Mouse (Mus musculus) kidney, embryonic 15.5 days (tissue): ENCODE measurements around the gene Nmnat3. TPM values are rescaled to one million over a fixed set of nuclear protein-coding genes. Genes with fewer than 3 reads are reported as not detected.

Experiments used
- ATAC-seq: fragments of 200-750 bp; cut with Nextera tagmentation; replicated peaks from 2 replicates; pipeline ENCODE4 v1.8.0; 2017; ENCODE audit warnings: moderate TSS enrichment; ENCODE audit not compliant: low FRiP score
- H3K27ac ChIP-seq: fragments of 300-500 bp; sonication (generic); 2 replicates; pipeline ENCODE4 v1.5.1; 2015; ENCODE audit warnings: mild to moderate bottlenecking, inconsistent platforms
- H3K27me3 ChIP-seq: fragments of 300-500 bp; sonication (generic); 2 replicates; pipeline ENCODE4 v1.6.1; 2015; ENCODE audit warnings: inconsistent platforms
- H3K36me3 ChIP-seq: fragments of 300-500 bp; sonication (generic); 2 replicates; pipeline ENCODE4 v1.6.1; 2015; ENCODE audit warnings: inconsistent platforms
- H3K4me1 ChIP-seq: fragments of 300-500 bp; sonication (generic); 2 replicates; pipeline ENCODE4 v1.6.1; 2015; ENCODE audit warnings: inconsistent platforms
- H3K4me2 ChIP-seq: fragments of 300-500 bp; sonication (generic); 2 replicates; pipeline ENCODE4 v1.6.1; 2015; ENCODE audit warnings: moderate library complexity, mild to moderate bottlenecking, inconsistent platforms
- H3K4me3 ChIP-seq: fragments of 300-500 bp; sonication (generic); replicated peaks from 2 replicates; pipeline ENCODE4 v1.5.1; 2015; ENCODE audit warnings: mild to moderate bottlenecking, inconsistent platforms
- H3K9ac ChIP-seq: fragments of 300-500 bp; sonication (generic); 2 replicates; pipeline ENCODE4 v1.6.1; 2015; ENCODE audit warnings: mild to moderate bottlenecking, inconsistent platforms
- H3K9me3 ChIP-seq: fragments of 300-500 bp; sonication (generic); replicated peaks from 2 replicates; pipeline ENCODE4 v1.6.1; 2016; ENCODE audit warnings: inconsistent platforms
- WGBS: fragments of 180-500 bp; shearing (Covaris S2); methylation state at CpG from one replicate; pipeline ENCODE4 v1.1.7; 2015; ENCODE audit warnings: mixed read lengths; 5-methylcytosine and 5-hydroxymethylcytosine counted together
- polyA plus RNA-seq: library from polyadenylated mRNA; unstranded; fragments of >200 nt; fragmentation: Nextera tagmentation; extraction: Ambion mirVana; gene quantifications from 2 replicates; pipeline ENCODE4 v1.2.1, GENCODE M21; 2015

The Nmnat3 gene
- polyA plus RNA-seq, 1 experiment from 2014 or later, result 10.4 TPM

GRCm38 (mm10) chr9:98428783-98429182 is 141.5 kb downstream of the Nmnat3 start:
- no peaks in the 10 kb centered on the region for H3K9me3 ChIP-seq
- ATAC-seq, result peak; percentile 22; the same call in 1 of the 2 replicates
- H3K36me3 ChIP-seq, result peaks cover 11% of the 10 kb centered on the region
- H3K4me1 ChIP-seq, result peaks cover 78% of the 10 kb centered on the region
- H3K27me3 ChIP-seq, result no peaks in the 10 kb centered on the region
- peak overlapping the region; percentile 83 for H3K4me2 ChIP-seq
- peak overlapping the region; percentile 86 for H3K27ac ChIP-seq
- H3K4me3 ChIP-seq, result peak overlapping the region; percentile 6; the same call in 1 of the 2 replicates
- 40% methylated on average over 8 of the region's 8 CpGs for WGBS
- no peak overlapping the region for H3K9ac ChIP-seq

DNA sequence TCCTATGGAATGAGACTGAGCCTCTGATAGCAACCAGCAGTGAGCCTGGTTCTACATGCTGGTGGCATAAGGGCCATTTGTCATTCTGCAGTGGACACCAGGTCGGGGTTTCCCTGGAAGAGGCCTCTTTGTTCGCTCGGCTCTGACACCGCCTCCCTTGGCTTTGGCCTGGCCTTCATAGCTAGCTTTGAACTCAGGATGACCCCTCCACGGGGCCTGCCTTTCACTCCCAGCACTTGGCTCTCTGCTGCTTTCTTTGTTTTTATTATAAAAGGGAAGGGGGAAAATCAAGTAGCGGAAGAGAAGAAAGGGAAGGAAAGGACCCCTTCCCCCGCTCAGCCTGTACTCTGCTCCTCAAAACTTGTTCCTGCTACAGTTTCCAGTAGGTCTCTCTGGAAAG is 142.6 kb downstream of the Nmnat3 start:
- H3K4me1 ChIP-seq, result peaks cover 79% of the 10 kb centered on the region
- H3K36me3 ChIP-seq, result peaks cover 11% of the 10 kb centered on the region
- no peaks in the 10 kb centered on the region for H3K9me3 ChIP-seq
- H3K27me3 ChIP-seq, result no peaks in the 10 kb centered on the region
- no peak overlapping the region for H3K4me3 ChIP-seq
- WGBS, result 8% methylated on average over 7 of the region's 7 CpGs
- no peak overlapping the region for H3K9ac ChIP-seq
- ATAC-seq, result peak; percentile 80
- peak overlapping the region; percentile 83 for H3K4me2 ChIP-seq
- peak overlapping the region; percentile 86 for H3K27ac ChIP-seq

DNA sequence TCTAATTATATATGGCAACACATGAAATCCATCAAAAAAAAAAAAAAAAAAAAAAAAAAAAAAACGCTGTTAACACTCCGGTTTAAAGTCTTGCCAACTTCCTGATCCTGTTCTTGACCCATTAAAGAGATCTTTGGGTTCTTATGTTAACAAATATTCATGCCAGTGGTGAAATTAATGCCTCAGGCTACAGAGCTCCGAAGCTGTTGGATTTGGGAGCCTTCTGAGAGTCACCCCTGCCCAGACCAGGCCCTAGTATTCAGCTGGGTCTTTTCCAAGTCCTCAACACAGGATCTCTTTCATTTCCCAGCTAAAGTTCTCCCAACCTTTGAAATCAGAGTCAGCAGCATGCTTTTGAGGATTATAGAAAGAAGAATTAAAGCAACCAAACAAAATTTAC is 143.3 kb downstream of the Nmnat3 start:
- Histone ChIP-seq H3K9me3 (no peaks in the 10 kb centered on the region), H3K4me3 (no peak overlapping the region), H3K4me2 (no peak overlapping the region), H3K9ac (no peak overlapping the region), H3K27ac (peak overlapping the region; percentile 70), H3K27me3 (no peaks in the 10 kb centered on the region), H3K4me1 (peaks cover 75% of the 10 kb centered on the region), H3K36me3 (peaks cover 11% of the 10 kb centered on the region)
- no peak for ATAC-seq
- WGBS, result 40% methylated on average over 3 of the region's 3 CpGs

DNA sequence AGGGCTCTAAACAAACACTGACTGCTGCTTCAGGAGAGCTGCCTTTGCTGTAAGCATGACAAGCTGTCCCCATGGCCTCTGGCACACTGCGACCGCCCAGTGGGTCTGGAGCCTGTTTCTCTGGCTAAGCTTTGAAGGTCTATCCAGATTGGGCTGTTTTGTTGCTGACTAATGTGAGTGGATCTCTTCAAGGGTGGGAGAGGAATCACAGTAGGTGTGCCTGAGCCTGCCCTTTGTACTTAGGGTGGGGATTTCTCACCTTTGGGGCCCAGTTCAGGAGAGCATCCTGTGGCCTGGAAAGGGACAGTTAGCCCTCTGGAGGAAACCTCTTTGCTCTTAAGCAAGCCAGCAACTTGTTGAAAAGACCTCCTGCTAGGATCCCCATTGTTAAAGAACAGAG is 145.8 kb downstream of the Nmnat3 start:
- H3K9me3 ChIP-seq, result no peaks in the 10 kb centered on the region
- H3K27ac ChIP-seq, result 0 out of 2 replicates have a peak overlapping the region, but pooled peaks have one; percentile 6
- H3K27me3 ChIP-seq, result no peaks in the 10 kb centered on the region
- H3K4me2 ChIP-seq, result no peak overlapping the region
- ATAC-seq, result no peak
- no peak overlapping the region for H3K9ac ChIP-seq
- H3K4me1 ChIP-seq, result peaks cover 52% of the 10 kb centered on the region
- no peak overlapping the region for H3K4me3 ChIP-seq
- WGBS, result 74% methylated on average over 2 of the region's 2 CpGs
- H3K36me3 ChIP-seq, result peaks cover 29% of the 10 kb centered on the region

DNA sequence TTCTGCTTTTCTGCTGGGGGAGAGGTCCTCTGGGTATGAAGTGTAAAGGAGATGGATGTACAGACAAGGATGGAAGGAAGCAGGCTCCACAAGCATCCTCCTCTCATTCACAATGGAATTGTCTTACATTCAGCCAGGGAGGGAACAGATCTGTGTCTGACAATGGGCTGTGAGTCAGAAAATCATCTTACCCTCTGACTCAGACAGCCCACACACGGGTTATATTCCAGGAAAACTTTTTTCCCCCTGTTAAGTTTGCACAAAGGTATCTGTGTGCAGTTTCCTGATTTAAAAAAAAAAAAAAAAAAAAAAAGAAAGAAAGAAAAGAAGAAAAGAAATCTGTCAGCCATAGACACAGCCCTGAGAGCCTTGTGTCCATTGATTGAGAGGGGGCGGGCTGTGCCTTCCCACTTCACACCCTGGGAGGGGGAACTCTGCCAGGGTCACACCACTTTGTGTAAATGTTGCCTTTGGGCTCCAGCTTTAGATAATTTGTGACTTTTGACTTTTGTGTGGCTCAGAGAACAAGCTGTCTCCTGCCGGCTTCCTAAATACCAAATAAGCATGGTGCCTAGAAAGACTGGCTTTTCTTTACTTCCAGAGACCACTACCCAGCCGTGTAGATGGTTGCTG is 146.8 kb downstream of the Nmnat3 start:
- 23% methylated on average over 4 of the region's 4 CpGs for WGBS

DNA sequence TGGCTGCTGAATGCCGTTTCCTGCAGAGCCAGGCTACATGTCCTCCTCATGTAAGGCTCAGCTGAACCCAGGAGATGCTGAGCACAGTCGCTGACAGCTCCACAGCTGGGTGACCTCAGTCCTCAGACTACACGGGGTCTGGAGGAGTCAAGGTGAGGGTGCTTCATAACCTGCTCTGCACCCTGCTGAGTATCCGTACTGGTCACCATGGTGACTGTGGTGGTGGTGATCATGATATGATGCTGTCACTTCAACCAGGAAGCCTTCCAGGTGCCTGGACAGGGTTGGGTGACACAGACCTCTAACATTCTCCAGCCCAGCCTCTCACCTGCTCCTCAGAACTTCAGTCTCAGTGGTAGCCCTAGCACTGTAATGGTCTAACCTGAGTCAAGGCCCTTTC is 150.6 kb downstream of the Nmnat3 start:
- Histone ChIP-seq H3K27ac (no peak overlapping the region), H3K9me3 (no peaks in the 10 kb centered on the region), H3K9ac (no peak overlapping the region), H3K4me1 (peaks cover 25% of the 10 kb centered on the region), H3K4me3 (no peak overlapping the region), H3K4me2 (no peak overlapping the region), H3K27me3 (no peaks in the 10 kb centered on the region), H3K36me3 (peaks cover 26% of the 10 kb centered on the region)
- 78% methylated on average over 4 of the region's 4 CpGs for WGBS
- no peak for ATAC-seq

More for the DNA sequence above, 146.8 kb downstream of the Nmnat3 start:
- Histone ChIP-seq H3K27me3 (no peaks in the 10 kb centered on the region), H3K36me3 (peaks cover 29% of the 10 kb centered on the region), H3K4me3 (no peak overlapping the region), H3K9me3 (no peaks in the 10 kb centered on the region), H3K27ac (peak overlapping the region; percentile 32; the same call in 1 of the 2 replicates), H3K9ac (no peak overlapping the region), H3K4me1 (peaks cover 46% of the 10 kb centered on the region), H3K4me2 (no peak overlapping the region)
- ATAC-seq, result no peak

DNA sequence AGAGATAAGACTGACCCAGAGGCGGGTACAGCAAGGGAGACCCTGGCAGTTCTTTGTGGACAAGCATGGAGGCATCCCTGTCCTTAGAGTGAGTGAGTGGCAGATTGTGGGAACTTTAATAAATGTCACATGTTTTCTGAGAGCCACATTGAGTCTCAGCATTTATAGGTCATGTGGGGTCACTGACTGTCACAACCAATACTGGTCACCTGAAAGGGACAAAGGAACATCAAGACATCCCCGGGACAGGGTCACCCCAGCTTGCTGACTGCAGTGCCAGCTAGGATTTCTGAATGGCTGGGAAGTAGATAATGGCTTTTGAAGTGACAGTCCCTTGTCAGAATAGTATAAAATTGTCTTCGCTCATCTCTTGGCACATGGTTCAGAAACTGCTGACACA is 151.9 kb downstream of the Nmnat3 start:
- H3K4me3 ChIP-seq, result no peak overlapping the region
- ATAC-seq, result no peak
- no peak overlapping the region for H3K4me2 ChIP-seq
- H3K9ac ChIP-seq, result no peak overlapping the region
- H3K4me1 ChIP-seq, result peaks cover 13% of the 10 kb centered on the region
- no peak overlapping the region for H3K27ac ChIP-seq
- no peaks in the 10 kb centered on the region for H3K27me3 ChIP-seq
- 78% methylated on average over 3 of the region's 3 CpGs for WGBS
- H3K9me3 ChIP-seq, result no peaks in the 10 kb centered on the region
- H3K36me3 ChIP-seq, result peaks cover 35% of the 10 kb centered on the region

GRCm38 (mm10) chr9:98442638-98443037 is 155.4 kb downstream of the Nmnat3 start:
- peaks cover 13% of the 10 kb centered on the region for H3K4me1 ChIP-seq
- H3K9ac ChIP-seq, result no peak overlapping the region
- 67% methylated on average over 5 of the region's 5 CpGs for WGBS
- H3K9me3 ChIP-seq, result no peaks in the 10 kb centered on the region
- no peak overlapping the region for H3K4me3 ChIP-seq
- H3K36me3 ChIP-seq, result peaks cover 53% of the 10 kb centered on the region
- no peak overlapping the region for H3K4me2 ChIP-seq
- no peaks in the 10 kb centered on the region for H3K27me3 ChIP-seq
- no peak for ATAC-seq
- H3K27ac ChIP-seq, result no peak overlapping the region

- WGBS, result 67% methylated on average over 9 of the region's 9 CpGs
- Histone ChIP-seq H3K4me1 (peaks cover 8% of the 10 kb centered on the region; the same call in 1 of the 2 replicates), H3K9ac (no peak overlapping the region), H3K36me3 (peaks cover 45% of the 10 kb centered on the region), H3K9me3 (no peaks in the 10 kb centered on the region), H3K4me3 (no peak overlapping the region), H3K4me2 (no peak overlapping the region), H3K27me3 (no peaks in the 10 kb centered on the region), H3K27ac (no peak overlapping the region)
- ATAC-seq, result no peak
Observed at GRCm38 (mm10) chr9:98445359-98446149, 158.3 kb downstream of the Nmnat3 start.

GRCm38 (mm10) chr9:98450976-98451375 is 163.7 kb downstream of the Nmnat3 start:
- Histone ChIP-seq H3K9me3 (no peaks in the 10 kb centered on the region), H3K9ac (no peak overlapping the region), H3K4me3 (no peak overlapping the region), H3K27ac (no peak overlapping the region), H3K36me3 (peaks cover 15% of the 10 kb centered on the region), H3K4me2 (no peak overlapping the region), H3K4me1 (no peaks in the 10 kb centered on the region), H3K27me3 (no peaks in the 10 kb centered on the region)
- ATAC-seq, result no peak
- 83% methylated on average over 1 of the region's 1 CpGs for WGBS

DNA sequence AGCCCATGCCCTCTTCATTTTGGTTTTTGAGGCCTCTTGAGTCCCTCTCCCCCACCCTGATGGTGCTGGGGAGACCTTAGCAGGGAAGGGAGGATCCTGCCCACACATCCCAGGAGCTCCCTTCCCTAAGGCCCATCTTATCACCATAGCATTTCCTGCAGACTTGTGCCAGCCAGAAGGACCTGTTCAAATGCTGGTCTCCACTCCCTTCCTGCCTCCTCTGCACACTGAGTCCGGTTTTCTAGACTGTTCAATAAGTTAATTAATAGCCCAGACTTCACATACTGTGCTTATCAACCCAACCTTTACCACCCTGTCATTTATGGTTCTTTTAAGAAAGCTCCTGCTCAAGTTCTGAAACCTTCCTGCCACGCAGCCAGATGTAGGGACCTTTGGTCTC is 179.5 kb downstream of the Nmnat3 start:
- H3K4me3 ChIP-seq, result no peak overlapping the region
- 53% methylated on average over 2 of the region's 2 CpGs for WGBS
- no peaks in the 10 kb centered on the region for H3K4me1 ChIP-seq

More for the DNA sequence above, 179.5 kb downstream of the Nmnat3 start:
- no peaks in the 10 kb centered on the region for H3K36me3 ChIP-seq
- no peak overlapping the region for H3K27ac ChIP-seq
- H3K27me3 ChIP-seq, result no peaks in the 10 kb centered on the region
- H3K4me2 ChIP-seq, result no peak overlapping the region
- ATAC-seq, result no peak
- no peaks in the 10 kb centered on the region for H3K9me3 ChIP-seq
- H3K9ac ChIP-seq, result no peak overlapping the region
